Mouse (Mus musculus): ENCODE data around the gene Pla2g12b. TPM values are rescaled to one million over a fixed set of nuclear protein-coding genes. Genes with fewer than 3 reads are reported as not detected.

Pla2g12b gene
- polyA plus RNA-seq, 1 experiment from 2014 or later, result 0.38 TPM

GRCm38 (mm10) chr10:59447546-59447945, 44.1 kb downstream of the Pla2g12b start:
- H3K9ac ChIP-seq (ENCODE audit: low read depth, low read length), result no peak overlapping the region
- H3K4me2 ChIP-seq (ENCODE audit: low read length), result no peak overlapping the region
- H3K27ac ChIP-seq, result 0 out of 2 replicates have a peak overlapping the region, but pooled peaks have one; percentile 25
- ATAC-seq (replicated peaks; ENCODE audit: low FRiP score, low read depth), result no peak
- no peaks in the 10 kb centered on the region for H3K4me1 ChIP-seq (replicated peaks; ENCODE audit: insufficient read depth, low read length)
- whole genome bisulfite sequencing, result 71% methylated on average over 9 of the region's 9 CpGs
- no peak for TF ChIP-seq CTCF (IDR thresholded peaks at IDR 0.05; ENCODE audit: low read depth)
- H3K36me3 ChIP-seq (ENCODE audit: insufficient read depth, low read length), result no peaks in the 10 kb centered on the region
- no peak for DNase-seq (ENCODE audit: low spot score)
- no peaks in the 10 kb centered on the region for H3K27me3 ChIP-seq (ENCODE audit: insufficient read depth, low read length)
- no peaks in the 10 kb centered on the region for H3K9me3 ChIP-seq (replicated peaks; ENCODE audit: low read length)
- no peak overlapping the region for H3K4me3 ChIP-seq (replicated peaks; ENCODE audit: low read depth, low read length)

GRCm38 (mm10) chr10:59451839-59452238, 48.4 kb downstream of the Pla2g12b start:
- peak; percentile 80 for TF ChIP-seq CTCF (IDR thresholded peaks at IDR 0.05; ENCODE audit: low read depth)
- WGBS, result 61% methylated on average over 5 of the region's 5 CpGs
- H3K9ac ChIP-seq (ENCODE audit: low read depth, low read length), result no peak overlapping the region
- H3K27me3 ChIP-seq (ENCODE audit: insufficient read depth, low read length), result no peaks in the 10 kb centered on the region
- no peaks in the 10 kb centered on the region for H3K9me3 ChIP-seq (replicated peaks; ENCODE audit: low read length)
- no peaks in the 10 kb centered on the region for H3K4me1 ChIP-seq (replicated peaks; ENCODE audit: insufficient read depth, low read length)
- no peaks in the 10 kb centered on the region for H3K36me3 ChIP-seq (ENCODE audit: insufficient read depth, low read length)
- no peak overlapping the region for H3K4me3 ChIP-seq (replicated peaks; ENCODE audit: low read depth, low read length)
- ATAC-seq (replicated peaks; ENCODE audit: low FRiP score, low read depth) (no peak), DNase-seq (ENCODE audit: low spot score) (peak; percentile 83)
- H3K4me2 ChIP-seq (ENCODE audit: low read length), result no peak overlapping the region
- no peak overlapping the region for H3K27ac ChIP-seq

DNA sequence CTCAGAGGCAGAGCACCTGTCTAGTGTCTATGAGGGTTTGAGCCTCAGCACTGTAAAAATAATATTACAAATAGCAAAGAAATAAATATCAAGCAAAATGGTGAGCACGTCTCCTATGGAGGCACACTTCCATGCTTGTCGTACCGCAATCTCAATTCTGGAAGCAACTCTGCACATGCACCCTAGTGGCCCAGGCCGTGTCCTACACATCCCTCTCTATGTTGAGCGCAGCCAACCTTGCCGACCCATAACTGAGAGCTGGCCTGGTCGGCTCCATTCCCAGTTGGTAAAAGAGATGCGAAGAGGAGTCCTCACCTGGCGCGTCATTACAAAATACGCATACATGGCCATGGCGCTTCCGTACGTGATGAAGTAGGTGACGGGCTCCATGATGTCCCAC, 51.2 kb downstream of the Pla2g12b start:
- no peaks in the 10 kb centered on the region for H3K4me1 ChIP-seq (replicated peaks; ENCODE audit: insufficient read depth, low read length)
- H3K4me2 ChIP-seq (ENCODE audit: low read length), result no peak overlapping the region
- no peak overlapping the region for H3K9ac ChIP-seq (ENCODE audit: low read depth, low read length)
- H3K4me3 ChIP-seq (replicated peaks; ENCODE audit: low read depth, low read length), result no peak overlapping the region
- H3K36me3 ChIP-seq (ENCODE audit: insufficient read depth, low read length), result no peaks in the 10 kb centered on the region
- WGBS, result 96% methylated on average over 15 of the region's 15 CpGs
- no peak for TF ChIP-seq CTCF (IDR thresholded peaks at IDR 0.05; ENCODE audit: low read depth)
- ATAC-seq (replicated peaks; ENCODE audit: low FRiP score, low read depth) (no peak), DNase-seq (ENCODE audit: low spot score) (no peak)
- H3K27me3 ChIP-seq (ENCODE audit: insufficient read depth, low read length), result no peaks in the 10 kb centered on the region
- no peak overlapping the region for H3K27ac ChIP-seq
- no peaks in the 10 kb centered on the region for H3K9me3 ChIP-seq (replicated peaks; ENCODE audit: low read length)

DNA sequence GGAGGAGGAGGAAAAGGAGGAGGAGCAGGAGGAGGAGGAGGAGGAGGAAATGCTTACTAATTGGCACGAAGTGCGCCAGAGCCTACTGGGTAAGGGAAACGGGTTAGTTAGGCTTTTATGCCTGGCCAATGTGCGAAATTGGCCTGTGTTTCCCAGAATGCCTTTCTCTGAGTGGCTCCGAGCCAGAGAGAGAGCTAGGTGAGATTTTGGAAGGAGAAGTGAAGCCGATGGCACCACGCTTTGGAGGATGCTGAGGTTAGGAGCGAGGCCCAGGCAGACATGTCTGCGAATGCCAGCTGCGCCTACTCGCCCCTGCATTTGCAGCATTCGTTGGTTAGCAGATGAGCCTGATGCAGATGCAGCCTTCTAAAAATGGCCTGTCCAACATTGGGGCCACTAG, 56.3 kb downstream of the Pla2g12b start:
- Histone ChIP-seq H3K9ac (ENCODE audit: low read depth, low read length) (no peak overlapping the region), H3K4me2 (ENCODE audit: low read length) (no peak overlapping the region), H3K4me3 (replicated peaks; ENCODE audit: low read depth, low read length) (no peak overlapping the region), H3K36me3 (ENCODE audit: insufficient read depth, low read length) (no peaks in the 10 kb centered on the region; the same call in 1 of the 2 replicates), H3K4me1 (replicated peaks; ENCODE audit: insufficient read depth, low read length) (no peaks in the 10 kb centered on the region), H3K27ac (no peak overlapping the region), H3K9me3 (replicated peaks; ENCODE audit: low read length) (no peaks in the 10 kb centered on the region), H3K27me3 (ENCODE audit: insufficient read depth, low read length) (no peaks in the 10 kb centered on the region)
- WGBS, result 85% methylated on average over 12 of the region's 12 CpGs
- no peak for TF ChIP-seq CTCF (IDR thresholded peaks at IDR 0.05; ENCODE audit: low read depth)
- ATAC-seq (replicated peaks; ENCODE audit: low FRiP score, low read depth) (no peak), DNase-seq (ENCODE audit: low spot score) (no peak)

DNA sequence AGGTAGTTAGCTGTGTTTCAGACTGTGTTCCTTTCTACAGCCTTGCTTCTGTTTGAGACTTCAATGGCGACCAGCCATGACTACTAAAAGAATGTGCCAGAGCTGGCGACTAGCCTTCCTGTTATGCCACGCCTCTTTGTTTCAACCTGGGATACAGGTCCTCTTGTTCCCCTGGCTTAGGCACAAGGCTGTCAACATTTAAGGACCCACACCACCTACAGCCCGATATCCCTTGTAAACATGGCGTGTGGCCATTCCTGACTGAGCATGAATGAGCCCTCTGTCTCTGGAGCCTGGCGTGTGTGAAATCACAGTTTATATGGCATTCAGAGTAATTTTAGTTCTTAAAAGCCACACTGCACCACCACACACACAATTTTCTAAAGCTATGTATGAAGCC, 58.8 kb downstream of the Pla2g12b start:
- Histone ChIP-seq H3K4me1 (replicated peaks; ENCODE audit: insufficient read depth, low read length) (no peaks in the 10 kb centered on the region), H3K4me2 (ENCODE audit: low read length) (no peak overlapping the region), H3K4me3 (replicated peaks; ENCODE audit: low read depth, low read length) (no peak overlapping the region), H3K9ac (ENCODE audit: low read depth, low read length) (no peak overlapping the region), H3K27me3 (ENCODE audit: insufficient read depth, low read length) (no peaks in the 10 kb centered on the region), H3K27ac (no peak overlapping the region), H3K9me3 (replicated peaks; ENCODE audit: low read length) (no peaks in the 10 kb centered on the region), H3K36me3 (ENCODE audit: insufficient read depth, low read length) (no peaks in the 10 kb centered on the region; the same call in 1 of the 2 replicates)
- DNase-seq (ENCODE audit: low spot score) (no peak), ATAC-seq (replicated peaks; ENCODE audit: low FRiP score, low read depth) (no peak)
- WGBS, result 91% methylated on average over 6 of the region's 6 CpGs
- no peak for TF ChIP-seq CTCF (IDR thresholded peaks at IDR 0.05; ENCODE audit: low read depth)

- Histone ChIP-seq H3K27ac (no peak overlapping the region), H3K9ac (ENCODE audit: low read depth, low read length) (no peak overlapping the region), H3K4me1 (replicated peaks; ENCODE audit: insufficient read depth, low read length) (no peaks in the 10 kb centered on the region), H3K4me3 (replicated peaks; ENCODE audit: low read depth, low read length) (no peak overlapping the region), H3K9me3 (replicated peaks; ENCODE audit: low read length) (no peaks in the 10 kb centered on the region), H3K27me3 (ENCODE audit: insufficient read depth, low read length) (no peaks in the 10 kb centered on the region), H3K36me3 (ENCODE audit: insufficient read depth, low read length) (no peaks in the 10 kb centered on the region; the same call in 1 of the 2 replicates), H3K4me2 (ENCODE audit: low read length) (no peak overlapping the region)
- TF ChIP-seq CTCF (IDR thresholded peaks at IDR 0.05; ENCODE audit: low read depth), result no peak
- WGBS, result 87% methylated on average over 3 of the region's 3 CpGs
- ATAC-seq (replicated peaks; ENCODE audit: low FRiP score, low read depth) (no peak), DNase-seq (ENCODE audit: low spot score) (no peak)
These were observed 62.1 kb downstream of the Pla2g12b start for GRCm38 (mm10) chr10:59465546-59465945.

GRCm38 (mm10) chr10:59466626-59467025, 63.2 kb downstream of the Pla2g12b start:
- ATAC-seq (replicated peaks; ENCODE audit: low FRiP score, low read depth), result no peak
- Histone ChIP-seq H3K4me2 (ENCODE audit: low read length) (no peak overlapping the region), H3K27me3 (ENCODE audit: insufficient read depth, low read length) (no peaks in the 10 kb centered on the region), H3K9me3 (replicated peaks; ENCODE audit: low read length) (no peaks in the 10 kb centered on the region), H3K36me3 (ENCODE audit: insufficient read depth, low read length) (no peaks in the 10 kb centered on the region; the same call in 1 of the 2 replicates), H3K4me3 (replicated peaks; ENCODE audit: low read depth, low read length) (no peak overlapping the region), H3K27ac (no peak overlapping the region), H3K4me1 (replicated peaks; ENCODE audit: insufficient read depth, low read length) (no peaks in the 10 kb centered on the region), H3K9ac (ENCODE audit: low read depth, low read length) (no peak overlapping the region)
- no peak for DNase-seq (ENCODE audit: low spot score)
- TF ChIP-seq CTCF (IDR thresholded peaks at IDR 0.05; ENCODE audit: low read depth), result no peak
- WGBS, result 84% methylated on average over 4 of the region's 4 CpGs
